Mouse (Mus musculus): ENCODE measurements at regions not wholly inside any gene's neighbourhood (a gene's known extent, or its start where the extent isn't known, plus 50 kb on each side); places are given as distances from the start of the nearest gene placed in this dataset.

- DNase-seq (ENCODE audit: low spot score in 2 of 2) = no peak
Measured at GRCm38 (mm10) chr5:45036430-45036829, 236.9 kb upstream of the Ldb2 start.

GRCm38 (mm10) chr5:45033146-45033545, 233.7 kb upstream of the Ldb2 start:
- no peak for DNase-seq (ENCODE audit: low spot score in 2 of 2)

GRCm38 (mm10) chr5:45027876-45028275, 228.4 kb upstream of the Ldb2 start:
- DNase-seq (ENCODE audit: low spot score in 2 of 2) = no peak

GRCm38 (mm10) chr5:45025383-45025782, 225.9 kb upstream of the Ldb2 start:
- no peak for DNase-seq (ENCODE audit: low spot score in 2 of 2)

- no peak for DNase-seq (ENCODE audit: low spot score in 2 of 2)
Measured at GRCm38 (mm10) chr5:45007930-45008329, 208.4 kb upstream of the Ldb2 start.

- no peak for DNase-seq (ENCODE audit: low spot score in 2 of 2)
Measured at GRCm38 (mm10) chr5:45000996-45001395, 201.5 kb upstream of the Ldb2 start.

GRCm38 (mm10) chr5:44999032-44999431, 199.6 kb upstream of the Ldb2 start:
- DNase-seq (ENCODE audit: low spot score in 2 of 2) = no peak

- DNase-seq (ENCODE audit: low spot score in 2 of 2) = peak in 1 of 2 experiments; percentile 1
Measured at GRCm38 (mm10) chr5:44975456-44976195, 176.1 kb upstream of the Ldb2 start.

GRCm38 (mm10) chr5:44943023-44943921, 143.8 kb upstream of the Ldb2 start:
- no peak for DNase-seq (ENCODE audit: low spot score in 2 of 2)

GRCm38 (mm10) chr5:44942575-44942974, 143.1 kb upstream of the Ldb2 start:
- DNase-seq (ENCODE audit: low spot score in 2 of 2) = no peak

GRCm38 (mm10) chr5:44925476-44925875, 126.0 kb upstream of the Ldb2 start:
- no peak for DNase-seq (ENCODE audit: low spot score in 2 of 2)

- DNase-seq (ENCODE audit: low spot score in 2 of 2) = no peak
Measured at GRCm38 (mm10) chr5:44922129-44922775, 122.8 kb upstream of the Ldb2 start.

- no peak for DNase-seq (ENCODE audit: low spot score in 2 of 2)
Measured at GRCm38 (mm10) chr5:44917816-44918213, 118.3 kb upstream of the Ldb2 start.

- DNase-seq (ENCODE audit: low spot score in 2 of 2) = no peak
Measured at GRCm38 (mm10) chr5:44917173-44917815, 117.8 kb upstream of the Ldb2 start.

- no peak for DNase-seq (ENCODE audit: low spot score in 2 of 2)
Measured at GRCm38 (mm10) chr5:44902541-44902940, 103.1 kb upstream of the Ldb2 start.

- no peak for DNase-seq (ENCODE audit: low spot score in 2 of 2)
Measured at GRCm38 (mm10) chr5:44886566-44887070, 87.1 kb upstream of the Ldb2 start.

GRCm38 (mm10) chr5:44876946-44877345, 77.5 kb upstream of the Ldb2 start:
- peak; percentile 73 to 75 for DNase-seq (ENCODE audit: low spot score in 2 of 2)

- DNase-seq (ENCODE audit: low spot score in 2 of 2) = no peak
Measured at GRCm38 (mm10) chr5:44872243-44872642, 72.8 kb upstream of the Ldb2 start.

- no peak for DNase-seq (ENCODE audit: low spot score in 2 of 2)
Measured at GRCm38 (mm10) chr5:44863887-44864286, 64.4 kb upstream of the Ldb2 start.

- DNase-seq (ENCODE audit: low spot score in 2 of 2) = no peak
Measured at GRCm38 (mm10) chr5:44863349-44863748, 63.9 kb upstream of the Ldb2 start.

GRCm38 (mm10) chr5:44854189-44854588, 54.7 kb upstream of the Ldb2 start:
- no peak for DNase-seq (ENCODE audit: low spot score in 2 of 2)

Measured in heart, adult 9 months (tissue).